Mouse (Mus musculus): Measurements from ENCODE around the gene Bcor. TPM values are rescaled to one million over a fixed set of nuclear protein-coding genes. Genes with fewer than 3 reads are reported as not detected.

The Bcor gene
- polyA plus RNA-seq, 1 experiment from 2014 or later, result 19.3 TPM

DNA sequence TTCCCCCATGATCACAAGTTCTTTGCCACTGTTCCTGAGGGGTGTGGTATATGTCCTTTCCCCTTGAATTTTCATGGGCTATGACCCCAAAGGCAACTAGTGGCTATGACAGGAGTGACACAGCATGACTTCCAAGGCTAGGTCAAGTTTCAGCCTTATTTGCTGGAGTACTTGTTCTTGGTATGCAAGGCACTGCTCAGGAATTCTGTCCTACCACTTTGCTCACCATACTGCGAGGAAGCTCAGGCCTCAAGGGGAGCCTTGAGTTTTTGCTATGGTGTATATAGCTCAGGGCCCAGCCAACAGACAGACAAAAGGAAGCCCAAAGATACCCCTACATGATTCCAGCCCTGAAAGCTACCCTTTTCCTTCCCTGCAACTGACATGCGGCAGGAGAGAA, 13.9 kb downstream of the Bcor start:
- Histone ChIP-seq H3K9me3 (replicated peaks) (no peaks in the 10 kb centered on the region), H3K27me3 (peaks cover 66% of the 10 kb centered on the region), H3K4me1 (peaks cover 10% of the 10 kb centered on the region; the same call in 1 of the 2 replicates), H3K27ac (no peak overlapping the region), H3K36me3 (no peaks in the 10 kb centered on the region), H3K4me3 (replicated peaks) (no peak overlapping the region), H3K4me2 (no peak overlapping the region), H3K9ac (no peak overlapping the region)
- 64% methylated on average over 2 of the region's 2 CpGs for WGBS
- no peak for ATAC-seq (replicated peaks; ENCODE audit: low FRiP score)

DNA sequence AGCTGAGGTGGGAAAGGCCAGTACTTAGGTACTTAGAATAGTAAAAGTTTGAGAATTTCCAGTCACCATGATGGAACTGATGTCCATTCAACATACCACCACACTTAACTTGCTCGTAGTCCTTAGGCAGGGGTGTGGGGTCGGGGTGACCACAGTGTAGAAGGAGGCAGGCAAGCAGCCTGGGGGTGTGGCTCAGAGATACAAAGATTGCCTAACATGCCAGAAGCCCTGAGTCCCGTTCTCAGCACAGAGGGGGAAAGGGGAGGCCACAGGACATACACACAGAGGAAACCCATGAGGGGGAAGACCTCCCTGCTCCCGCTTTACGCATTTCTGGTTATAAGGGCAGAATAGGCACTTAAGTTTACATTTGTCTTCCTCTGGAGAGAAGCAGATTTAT, 17.3 kb downstream of the Bcor start:
- Histone ChIP-seq H3K27me3 (peaks cover 71% of the 10 kb centered on the region), H3K36me3 (no peaks in the 10 kb centered on the region), H3K4me3 (replicated peaks) (no peak overlapping the region), H3K4me1 (peaks cover 23% of the 10 kb centered on the region), H3K9ac (no peak overlapping the region), H3K4me2 (no peak overlapping the region), H3K27ac (no peak overlapping the region), H3K9me3 (replicated peaks) (no peaks in the 10 kb centered on the region)
- 66% methylated on average over 5 of the region's 5 CpGs for WGBS
- no peak for ATAC-seq (replicated peaks; ENCODE audit: low FRiP score)

DNA sequence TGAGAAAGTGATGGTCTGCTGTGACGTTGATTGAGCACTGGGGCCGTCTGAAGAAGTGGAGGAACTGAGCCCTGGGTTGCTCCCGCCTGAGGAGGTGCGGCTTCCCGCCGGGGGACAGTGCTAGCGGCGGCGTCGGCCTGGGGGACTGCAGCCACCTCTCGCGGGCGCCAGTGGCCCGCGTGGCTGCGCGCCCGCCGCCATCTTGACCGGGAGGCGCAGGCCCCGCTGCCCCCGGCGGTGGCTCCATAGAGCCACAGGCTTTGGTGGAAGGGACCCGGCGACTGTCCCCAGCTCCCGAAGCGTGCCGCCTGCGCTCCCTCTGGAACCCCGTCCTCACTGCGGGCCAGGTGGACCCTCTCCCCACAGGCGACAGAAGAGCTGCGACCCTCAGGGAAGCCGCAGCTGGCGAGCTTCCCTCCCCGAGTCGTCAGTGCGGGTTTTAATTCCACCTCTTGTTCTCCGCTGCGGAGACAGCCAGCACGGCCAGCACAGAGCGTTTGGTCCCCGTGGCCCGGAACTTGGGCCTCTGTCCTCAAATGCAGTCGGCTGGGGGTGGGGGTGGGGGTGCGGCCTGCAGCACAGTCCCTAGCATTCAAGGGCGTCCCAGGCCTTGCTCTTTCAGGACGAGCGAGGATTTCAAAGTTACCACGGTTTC, 19.9 kb downstream of the Bcor start:
- peaks cover 81% of the 10 kb centered on the region for H3K27me3 ChIP-seq
- H3K9me3 ChIP-seq (replicated peaks), result no peaks in the 10 kb centered on the region
- ATAC-seq (replicated peaks; ENCODE audit: low FRiP score), result no peak
- H3K4me2 ChIP-seq, result peak overlapping the region; percentile 65
- 2% methylated on average over 51 of the region's 51 CpGs for WGBS
- H3K9ac ChIP-seq, result peak overlapping the region; percentile 36
- peaks cover 39% of the 10 kb centered on the region for H3K4me1 ChIP-seq
- peak overlapping the region; percentile 34 for H3K4me3 ChIP-seq (replicated peaks)
- H3K27ac ChIP-seq, result peak overlapping the region; percentile 41; the same call in 1 of the 2 replicates
- H3K36me3 ChIP-seq, result no peaks in the 10 kb centered on the region

DNA sequence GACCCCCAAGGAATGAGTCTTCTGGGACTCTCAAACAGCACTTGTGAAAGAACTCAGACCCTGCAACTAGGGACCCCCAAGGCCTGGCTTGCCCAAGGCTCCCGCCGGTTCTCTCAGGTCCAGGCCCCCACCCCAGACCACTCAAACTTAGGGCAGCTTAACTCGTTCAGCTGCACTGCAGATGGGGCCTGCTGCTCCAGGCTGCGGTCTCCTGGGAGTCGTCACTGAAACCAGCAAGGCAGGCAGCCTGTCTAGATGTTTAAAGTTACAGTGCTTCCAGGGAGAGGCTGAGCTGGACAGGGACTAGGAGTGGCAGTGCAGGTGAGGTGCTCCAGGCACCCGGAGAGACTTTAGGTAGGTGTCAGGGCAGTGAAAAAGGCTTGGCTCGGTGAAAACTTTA, 21.9 kb downstream of the Bcor start:
- H3K27ac ChIP-seq, result no peak overlapping the region
- H3K9ac ChIP-seq, result no peak overlapping the region
- peaks cover 86% of the 10 kb centered on the region for H3K27me3 ChIP-seq
- H3K36me3 ChIP-seq, result no peaks in the 10 kb centered on the region
- 25% methylated on average over 7 of the region's 7 CpGs for WGBS
- no peak overlapping the region for H3K4me2 ChIP-seq
- no peaks in the 10 kb centered on the region for H3K9me3 ChIP-seq (replicated peaks)
- peaks cover 57% of the 10 kb centered on the region for H3K4me1 ChIP-seq
- no peak overlapping the region for H3K4me3 ChIP-seq (replicated peaks)
- no peak for ATAC-seq (replicated peaks; ENCODE audit: low FRiP score)

DNA sequence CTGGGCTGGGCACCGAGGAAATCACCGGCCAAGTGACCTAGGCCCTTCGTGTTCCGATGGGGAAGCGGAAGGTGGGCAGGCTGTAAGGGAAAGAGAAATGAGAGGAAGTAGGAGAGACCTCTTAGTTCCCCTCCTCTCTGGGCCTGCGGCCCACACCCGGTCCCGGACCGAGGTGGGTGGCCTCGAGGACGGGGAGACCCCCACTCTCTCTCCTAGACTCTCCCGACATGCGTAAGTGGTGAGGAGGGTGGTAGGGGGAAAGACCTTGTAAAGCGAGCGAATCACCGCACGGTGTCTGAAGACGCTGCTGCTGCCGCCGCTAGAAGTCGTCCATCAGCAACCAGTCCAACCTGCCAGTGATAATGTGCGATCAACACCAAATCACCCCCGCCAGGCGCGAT, 23.0 kb downstream of the Bcor start:
- Histone ChIP-seq H3K9ac (peak overlapping the region; percentile 38; the same call in 1 of the 2 replicates), H3K27ac (peak overlapping the region; percentile 66), H3K4me3 (replicated peaks) (peak overlapping the region; percentile 40), H3K27me3 (peaks cover 90% of the 10 kb centered on the region), H3K36me3 (no peaks in the 10 kb centered on the region), H3K4me1 (peaks cover 67% of the 10 kb centered on the region), H3K4me2 (peak overlapping the region; percentile 74), H3K9me3 (replicated peaks) (no peaks in the 10 kb centered on the region)
- 6% methylated on average over 25 of the region's 25 CpGs for WGBS
- ATAC-seq (replicated peaks; ENCODE audit: low FRiP score), result no peak

DNA sequence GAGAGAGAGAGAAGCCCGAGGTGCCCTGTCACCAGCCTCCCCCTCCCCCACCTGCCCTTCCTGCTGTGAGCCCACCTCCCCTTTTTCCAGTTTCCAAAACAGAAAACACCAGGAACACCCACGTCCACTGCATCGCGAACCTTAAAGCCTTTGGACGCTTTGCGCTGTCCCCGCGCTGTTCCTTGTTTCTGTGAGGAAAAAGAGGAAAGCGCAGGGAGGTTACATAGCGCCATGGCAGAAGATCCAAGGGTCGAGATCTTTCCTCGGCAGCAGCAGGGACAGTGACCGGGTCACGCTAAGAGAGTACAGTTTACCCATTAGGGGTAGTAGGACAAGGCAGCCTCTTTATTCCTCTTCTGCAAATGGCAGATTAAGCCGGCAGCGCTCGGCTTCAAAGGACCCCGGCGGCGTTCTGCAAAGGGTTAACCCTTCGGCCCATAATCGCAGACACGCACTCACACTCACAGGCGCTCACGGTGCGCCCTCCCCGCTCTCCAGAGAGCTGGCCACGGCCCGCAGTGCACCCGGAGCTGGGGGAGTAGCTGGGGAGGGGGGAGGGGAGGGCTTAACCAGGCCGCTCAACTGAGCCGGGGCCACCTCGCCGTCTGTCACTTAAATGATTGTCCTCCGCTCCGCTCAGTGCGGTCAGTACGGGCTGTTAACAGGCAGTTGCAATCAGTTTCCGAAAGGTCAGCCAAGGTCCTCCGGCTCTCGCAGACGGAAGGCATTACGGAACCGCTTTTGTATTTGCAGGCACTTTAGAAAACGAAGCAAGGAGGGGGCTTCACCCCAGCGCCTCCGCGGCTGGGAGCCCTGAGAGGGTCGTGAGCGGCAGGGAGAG, 23.7 kb downstream of the Bcor start:
- Histone ChIP-seq H3K27me3 (peaks cover 89% of the 10 kb centered on the region), H3K4me1 (peaks cover 70% of the 10 kb centered on the region), H3K9ac (peak overlapping the region; percentile 38), H3K4me2 (peak overlapping the region; percentile 74), H3K27ac (peak overlapping the region; percentile 66), H3K36me3 (no peaks in the 10 kb centered on the region), H3K4me3 (replicated peaks) (peak overlapping the region; percentile 40), H3K9me3 (replicated peaks) (no peaks in the 10 kb centered on the region)
- no peak; the same call in 1 of the 2 replicates for ATAC-seq (replicated peaks; ENCODE audit: low FRiP score)
- 1% methylated on average over 50 of the region's 50 CpGs for WGBS

DNA sequence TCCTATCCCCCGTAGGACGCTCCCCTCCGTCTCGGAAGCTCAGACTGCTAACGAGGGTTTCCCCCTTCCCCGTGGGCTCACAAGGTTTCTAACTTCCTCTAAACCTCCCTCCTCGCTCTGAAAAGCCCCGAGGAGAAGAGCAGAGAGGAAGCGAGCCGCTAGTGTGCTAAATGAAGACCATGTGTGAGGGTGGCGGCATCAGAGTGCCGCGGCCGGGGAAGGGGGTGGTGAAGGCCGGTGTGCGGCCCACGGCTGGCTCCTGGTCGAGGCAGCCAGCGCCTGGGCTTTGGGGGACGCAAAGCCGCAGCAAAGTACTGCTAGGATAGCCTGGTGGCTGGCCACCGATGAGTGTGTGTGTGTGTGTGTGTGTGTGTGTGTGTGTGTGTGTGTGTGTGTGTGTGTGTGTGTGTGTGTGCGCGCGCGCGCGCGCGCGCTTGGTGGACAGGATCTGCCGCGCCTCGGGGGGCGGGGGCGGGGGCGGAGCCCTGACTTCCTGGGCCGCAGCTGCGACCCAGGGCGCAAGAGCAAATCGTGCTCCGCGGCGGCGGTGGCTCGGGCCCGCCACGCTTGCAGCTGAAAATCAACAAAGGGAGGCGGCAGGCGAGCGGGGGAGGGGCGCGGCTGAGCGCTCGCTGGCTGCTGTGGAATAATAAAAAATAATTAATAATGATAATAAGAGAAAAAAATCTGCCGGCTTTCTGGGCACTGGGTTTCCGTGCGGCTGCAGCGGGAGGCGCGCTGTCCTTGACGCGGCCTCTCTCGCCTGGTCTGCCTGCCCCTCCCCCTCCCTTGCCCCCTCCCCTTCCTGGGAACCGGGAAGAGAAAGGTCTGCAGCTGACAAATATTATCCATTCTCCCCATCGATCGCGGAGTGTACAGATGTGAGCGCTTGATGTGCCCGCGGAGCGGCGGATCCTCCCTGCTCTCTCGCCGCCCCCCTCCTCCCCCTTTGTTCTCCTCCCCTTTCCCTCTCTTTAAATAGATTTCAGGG, 24.7 kb downstream of the Bcor start:
- peak overlapping the region; percentile 82 for H3K27ac ChIP-seq
- ATAC-seq (replicated peaks; ENCODE audit: low FRiP score), result no peak; the same call in 1 of the 2 replicates
- WGBS, result 3% methylated on average over 57 of the region's 75 CpGs
- no peaks in the 10 kb centered on the region for H3K36me3 ChIP-seq
- no peaks in the 10 kb centered on the region for H3K9me3 ChIP-seq (replicated peaks)
- peak overlapping the region; percentile 40 for H3K4me3 ChIP-seq (replicated peaks)
- H3K4me1 ChIP-seq, result peaks cover 76% of the 10 kb centered on the region
- H3K27me3 ChIP-seq, result peaks cover 91% of the 10 kb centered on the region
- peak overlapping the region; percentile 38; the same call in 1 of the 2 replicates for H3K9ac ChIP-seq
- peak overlapping the region; percentile 74 for H3K4me2 ChIP-seq

DNA sequence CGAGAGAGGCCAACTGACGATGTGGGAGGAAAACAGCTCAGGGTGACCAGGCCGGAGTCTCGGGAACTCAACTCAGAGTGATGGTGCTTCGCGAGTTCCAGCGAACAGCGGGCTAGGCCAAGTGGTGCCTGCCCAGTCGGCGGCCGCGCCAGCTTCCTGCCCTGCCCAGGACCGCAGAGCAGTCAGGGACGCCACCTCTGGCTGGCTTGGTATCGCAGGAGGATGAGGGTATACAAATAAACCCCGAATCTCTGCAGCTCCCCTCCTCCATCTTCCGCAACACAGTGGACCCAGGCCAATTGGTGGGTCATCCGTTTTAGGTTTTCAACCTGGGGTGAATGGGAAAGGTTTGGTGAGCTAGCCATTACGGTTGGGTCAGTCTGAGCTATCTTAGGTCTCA, 25.6 kb downstream of the Bcor start:
- H3K9me3 ChIP-seq (replicated peaks), result no peaks in the 10 kb centered on the region
- H3K4me3 ChIP-seq (replicated peaks), result peak overlapping the region; percentile 40; the same call in 1 of the 2 replicates
- no peak overlapping the region for H3K9ac ChIP-seq
- H3K27ac ChIP-seq, result peak overlapping the region; percentile 82
- H3K4me1 ChIP-seq, result peaks cover 76% of the 10 kb centered on the region
- H3K36me3 ChIP-seq, result no peaks in the 10 kb centered on the region
- ATAC-seq (replicated peaks; ENCODE audit: low FRiP score), result peak; percentile 14; the same call in 1 of the 2 replicates
- WGBS, result 5% methylated on average over 18 of the region's 19 CpGs
- H3K27me3 ChIP-seq, result peaks cover 91% of the 10 kb centered on the region
- peak overlapping the region; percentile 74 for H3K4me2 ChIP-seq

DNA sequence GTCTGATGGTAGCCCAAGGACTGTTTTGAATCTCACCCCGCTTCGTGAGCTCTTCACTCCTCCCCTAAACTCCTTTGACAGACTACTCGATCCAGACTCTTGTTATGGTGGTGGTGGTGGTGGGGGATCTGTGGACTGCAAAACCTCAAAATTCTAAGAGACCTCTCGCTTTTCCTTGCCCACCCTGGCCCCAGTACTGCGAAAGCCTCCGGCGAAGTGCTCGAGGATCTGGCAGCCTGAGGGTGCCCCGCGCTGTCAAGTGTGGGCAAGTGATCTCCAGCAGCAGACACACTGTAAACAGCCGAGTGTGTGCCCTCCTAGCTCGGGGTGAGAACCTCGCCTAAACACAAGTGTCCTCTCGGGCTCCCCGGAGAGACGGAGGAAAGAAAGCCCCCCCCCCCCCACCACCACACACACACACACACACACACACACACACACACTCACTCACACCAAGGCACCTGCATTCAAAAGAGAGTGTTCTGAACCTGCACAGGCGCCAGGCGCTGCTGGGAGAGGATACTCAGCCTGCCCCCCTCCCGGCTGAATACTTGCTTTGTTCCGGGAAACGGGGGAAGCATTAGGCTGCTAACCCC, 26.2 kb downstream of the Bcor start:
- no peak for ATAC-seq (replicated peaks; ENCODE audit: low FRiP score)
- H3K27me3 ChIP-seq, result peaks cover 93% of the 10 kb centered on the region
- peak overlapping the region; percentile 36 for H3K4me3 ChIP-seq (replicated peaks)
- H3K9ac ChIP-seq, result 0 out of 2 replicates have a peak overlapping the region, but pooled peaks have one; percentile 7
- H3K9me3 ChIP-seq (replicated peaks), result no peaks in the 10 kb centered on the region
- no peaks in the 10 kb centered on the region for H3K36me3 ChIP-seq
- H3K27ac ChIP-seq, result peak overlapping the region; percentile 82
- peak overlapping the region; percentile 74 for H3K4me2 ChIP-seq
- WGBS, result 2% methylated on average over 19 of the region's 21 CpGs
- peaks cover 77% of the 10 kb centered on the region for H3K4me1 ChIP-seq

DNA sequence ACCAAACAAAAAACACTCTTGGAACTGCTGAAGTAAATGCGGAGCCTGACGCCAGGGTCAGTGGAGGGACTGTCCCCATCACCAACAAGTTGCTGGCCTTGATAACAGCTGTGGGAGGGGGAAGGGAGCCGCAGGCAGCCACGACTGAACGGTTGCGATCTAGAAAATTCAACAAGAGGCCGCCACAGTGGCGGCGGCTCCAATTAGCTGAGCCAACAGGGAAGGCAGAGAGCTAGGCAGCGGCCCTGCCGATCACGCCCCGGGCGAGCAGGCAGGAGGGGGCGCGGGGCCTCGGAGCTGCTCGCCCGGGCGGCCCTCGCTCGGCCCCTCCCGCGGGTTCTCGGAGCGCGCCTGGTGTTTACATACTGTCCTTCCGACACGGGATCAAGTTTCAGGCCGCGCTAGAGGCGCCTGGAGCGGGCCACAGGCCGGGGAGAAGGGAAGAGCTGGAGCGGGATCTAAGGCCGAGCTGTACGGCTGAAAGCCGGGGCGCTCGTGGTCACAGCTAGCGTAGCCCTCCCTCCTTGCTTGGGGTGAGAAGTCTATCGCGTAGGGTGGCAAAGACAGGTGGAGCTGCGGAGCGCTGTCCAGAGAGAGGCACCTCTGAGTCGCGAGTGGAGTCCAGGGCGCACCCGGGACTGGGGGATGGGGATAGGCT, 26.8 kb downstream of the Bcor start:
- Histone ChIP-seq H3K9ac (0 out of 2 replicates have a peak overlapping the region, but pooled peaks have one; percentile 7), H3K27ac (peak overlapping the region; percentile 82), H3K4me1 (peaks cover 79% of the 10 kb centered on the region), H3K4me3 (replicated peaks) (peak overlapping the region; percentile 36), H3K36me3 (no peaks in the 10 kb centered on the region), H3K9me3 (replicated peaks) (no peaks in the 10 kb centered on the region), H3K27me3 (peaks cover 94% of the 10 kb centered on the region), H3K4me2 (peak overlapping the region; percentile 74)
- 2% methylated on average over 40 of the region's 49 CpGs for WGBS
- peak; percentile 66 for ATAC-seq (replicated peaks; ENCODE audit: low FRiP score)
